Mouse (Mus musculus): ENCODE data around the gene Myh14.

DNA sequence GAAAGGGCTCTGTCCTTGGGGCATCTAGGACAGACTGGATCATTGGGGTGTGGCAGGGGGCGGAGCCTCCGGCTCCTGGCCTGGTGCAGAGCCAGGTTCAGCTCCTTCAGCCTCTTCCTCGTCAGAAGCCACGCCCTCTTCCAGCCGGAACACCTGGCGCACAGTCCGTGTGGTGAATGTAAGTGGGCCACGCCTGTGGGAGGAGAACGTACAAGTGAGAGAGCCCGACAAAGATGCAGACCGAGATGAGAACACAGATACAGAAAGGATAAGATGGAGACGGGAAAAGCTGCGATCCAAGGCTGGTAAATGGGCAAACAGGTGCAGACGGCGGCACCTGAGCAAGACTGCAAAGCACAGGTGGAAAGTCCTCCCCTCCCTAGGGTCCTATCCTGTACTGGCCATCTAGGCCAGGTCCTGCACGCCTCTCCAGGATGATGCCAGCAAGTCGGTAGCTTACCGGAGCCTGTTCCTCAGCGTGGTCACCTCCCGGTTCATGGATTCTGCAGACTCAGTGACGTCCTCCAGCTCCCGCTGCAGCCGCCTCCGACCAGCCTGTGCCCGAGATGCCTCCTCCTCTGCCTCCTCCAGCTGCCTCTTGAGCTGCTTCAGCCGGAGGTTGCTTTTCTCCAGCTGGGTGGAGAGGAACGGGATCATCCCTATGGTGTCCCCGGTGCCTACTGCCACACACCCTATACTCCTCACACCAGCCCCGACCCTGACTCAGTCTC, 64.3 kb downstream of the Myh14 start:
- TF ChIP-seq EP300 (optimal IDR thresholded peaks at IDR 0.05), result no peak
- TF ChIP-seq CTCF (IDR thresholded peaks at IDR 0.05; ENCODE audit: low read depth), result no peak
